8 mouse cellular contexts compared by ENCODE assay signal in genomic region chr15:3996267-3997010, GRCm38 (mm10). TPM values are rescaled to one million over a fixed set of nuclear protein-coding genes. Genes with fewer than 3 reads are reported as not detected.
DNase-seq lines count a peak whose midpoint lies in the region; ATAC-seq and TF ChIP-seq lines count a peak whose summit lies in the region.

No protein-coding gene starts in this region.

- H3K79me2 ChIP-seq in C2C12 (ENCODE audit: control insufficient read depth, insufficient read depth): peaks cover 21% of the 10 kb centered on the region

- peak overlapping the region; percentile 83 for H3K4me2 ChIP-seq in liver, embryonic 11.5 days

- peaks cover 2% of the 10 kb centered on the region; the same call in 1 of the 2 replicates for H3K4me1 ChIP-seq in liver, embryonic 11.5 days (replicated peaks; ENCODE audit: control insufficient read depth, insufficient read depth, low read length)

- WGBS in liver, embryonic 11.5 days: 22% methylated on average over 14 of the region's 14 CpGs

- H3K27ac ChIP-seq in gastrocnemius, adult 2 months: peak overlapping the region; percentile 100
- H3K27ac ChIP-seq in liver, embryonic 11.5 days (ENCODE audit: low read depth, low read length): peak overlapping the region; percentile 82

- peaks cover 7% of the 10 kb centered on the region for H3K36me3 ChIP-seq in C2C12 (ENCODE audit: control insufficient read depth, insufficient read depth)
- peaks cover 4% of the 10 kb centered on the region; the same call in 1 of the 2 replicates for H3K36me3 ChIP-seq in liver, embryonic 11.5 days (ENCODE audit: control insufficient read depth, insufficient read depth, low read length)

- no peak for TF ChIP-seq CTCF in gastrocnemius, adult 2 months (IDR thresholded peaks at IDR 0.05)
- TF ChIP-seq CTCF in C2C12 (IDR thresholded peaks at IDR 0.05; ENCODE audit: control insufficient read depth, insufficient read depth, insufficient read length): no peak

- no peak for DNase-seq in gastrocnemius, adult 2 months
- DNase-seq in gastrocnemius, adult 18-20 months (ENCODE audit: low spot score): no peak
- DNase-seq in liver, embryonic 11.5 days (ENCODE audit: low spot score): no peak
- DNase-seq in left cerebral cortex, adult 11 months (ENCODE audit: low spot score): no peak
- no peak for DNase-seq in layer of hippocampus, postnatal 36 days
- DNase-seq in T-cell, adult 2 months (ENCODE audit: low spot score): no peak

- 0 out of 2 replicates have a peak, but pooled peaks have one; percentile 2 for ATAC-seq in erythroid progenitor cell, adult 5-6 weeks (replicated peaks; ENCODE audit: low FRiP score, poor library complexity, severe bottlenecking)
- ATAC-seq in liver, embryonic 11.5 days (replicated peaks; ENCODE audit: low FRiP score): no peak

- H3K9ac ChIP-seq in liver, embryonic 11.5 days (ENCODE audit: low read depth, low read length): peak overlapping the region; percentile 70

- H3K27me3 ChIP-seq in C2C12 (ENCODE audit: control insufficient read depth, insufficient read depth, insufficient read length): no peaks in the 10 kb centered on the region
- H3K27me3 ChIP-seq in liver, embryonic 11.5 days (replicated peaks; ENCODE audit: control insufficient read depth, insufficient read depth, low read length): no peaks in the 10 kb centered on the region

- intact Hi-C loops in gastrocnemius, adult 2 months (cut with DNase I): loop anchor here (1.0 kb wide), 1 partner anchor 31 kb away; no protein-coding TSS in a partner anchor

- no peaks in the 10 kb centered on the region for H3K9me3 ChIP-seq in liver, embryonic 11.5 days (ENCODE audit: control insufficient read depth, low read length)

- peaks cover 8% of the 10 kb centered on the region for H3K79me3 ChIP-seq in C2C12 (ENCODE audit: low read depth)

- H3ac ChIP-seq in C2C12 (ENCODE audit: control insufficient read depth, insufficient read length, low read depth): peak overlapping the region; percentile 28

- peak overlapping the region; percentile 90 for H3K4me3 ChIP-seq in gastrocnemius, adult 2 months
- H3K4me3 ChIP-seq in C2C12 (ENCODE audit: insufficient read depth, poor library complexity, severe bottlenecking): peak overlapping the region; percentile 23
- peak overlapping the region; percentile 60 for H3K4me3 ChIP-seq in liver, embryonic 11.5 days (ENCODE audit: low read depth, low read length)

TF ChIP-seq in C2C12, 6 proteins besides CTCF, POLR2A, EP300 and RAD21:
- TF ChIP-seq MYOG (IDR thresholded peaks at IDR 0.05; ENCODE audit: control insufficient read depth, extremely low read depth, insufficient read length) (no peak), MAX (IDR thresholded peaks at IDR 0.05) (no peak), FOSL1 (IDR thresholded peaks at IDR 0.05; ENCODE audit: insufficient read depth, low read length, poor library complexity, severe bottlenecking) (no peak), USF1 (IDR thresholded peaks at IDR 0.05; ENCODE audit: low read depth) (no peak), CEBPB (IDR thresholded peaks at IDR 0.05; ENCODE audit: low read depth) (no peak), MYOD1 (IDR thresholded peaks at IDR 0.05; ENCODE audit: control insufficient read depth, insufficient read length, low read depth) (no peak)

RNA-seq across cellular contexts. Expression of gene AW549877, which starts 0.9 kb away (rescaled TPM):
- 10 to 100 TPM; 12.6 to 13.4 TPM for total RNA-seq in gastrocnemius, adult 2 months (2021)
- 10 to 100 TPM; 10.5 to 12.1 TPM for total RNA-seq in gastrocnemius, adult 18-20 months (2021)
- polyA plus RNA-seq in C2C12 (2012; fragmentation: generic; extraction: Trizol): 3.4 TPM
- 18.7 and 25.2 TPM in 2 replicates for total RNA-seq in erythroid progenitor cell, adult 5-6 weeks (2015; ENCODE audit: low replicate concordance)
- 6.9 and 8.3 TPM in 2 replicates for total RNA-seq in erythroid progenitor cell, adult 5-6 weeks (2017; ENCODE audit: low replicate concordance)
- polyA plus RNA-seq in liver, embryonic 11.5 days (2014; fragmentation: Nextera tagmentation; extraction: Ambion mirVana): 20.8 and 21.6 TPM in 2 replicates
- 10 to 100 TPM; 42.2 to 46.2 TPM for total RNA-seq in layer of hippocampus, postnatal 36 days (2021)

RNA-seq across cellular contexts. Expression of gene Fbxo4, which starts 17.1 kb away (rescaled TPM):
- total RNA-seq in gastrocnemius, adult 2 months (2021): 1 to 10 TPM; 3.6 to 4.3 TPM
- total RNA-seq in gastrocnemius, adult 18-20 months (2021): 1 to 10 TPM; 2.9 to 3.6 TPM
- polyA plus RNA-seq in C2C12 (2012; fragmentation: generic; extraction: Trizol): 13.4 TPM
- total RNA-seq in erythroid progenitor cell, adult 5-6 weeks (2015; ENCODE audit: low replicate concordance): 3.6 TPM in 1 of 2 replicates, not detected in the other
- 2.4 TPM in 1 of 2 replicates, not detected in the other for total RNA-seq in erythroid progenitor cell, adult 5-6 weeks (2017; ENCODE audit: low replicate concordance)
- polyA plus RNA-seq in liver, embryonic 11.5 days (2014; fragmentation: Nextera tagmentation; extraction: Ambion mirVana): 3.9 and 5.1 TPM in 2 replicates
- total RNA-seq in layer of hippocampus, postnatal 36 days (2021): 1 to 10 TPM; 8.3 to 8.8 TPM

RNA-seq across cellular contexts. Expression of gene Oxct1, which starts 29.7 kb away (rescaled TPM):
- 100 to 1,000 TPM; 266 to 585 TPM for total RNA-seq in gastrocnemius, adult 2 months (2021)
- total RNA-seq in gastrocnemius, adult 18-20 months (2021): 100 to 1,000 TPM; 340 to 369 TPM
- 36.2 TPM for polyA plus RNA-seq in C2C12 (2012; fragmentation: generic; extraction: Trizol)
- total RNA-seq in erythroid progenitor cell, adult 5-6 weeks (2015; ENCODE audit: low replicate concordance): 12.6 and 13.4 TPM in 2 replicates
- 26.7 and 27.3 TPM in 2 replicates for total RNA-seq in erythroid progenitor cell, adult 5-6 weeks (2017; ENCODE audit: low replicate concordance)
- polyA plus RNA-seq in liver, embryonic 11.5 days (2014; fragmentation: Nextera tagmentation; extraction: Ambion mirVana): 64.8 and 67.8 TPM in 2 replicates
- 100 to 1,000 TPM; 291 to 308 TPM for total RNA-seq in layer of hippocampus, postnatal 36 days (2021)

Comparison
In these comparisons a context has a peak if more than half of its experiments do, and no peak if none do; other contexts are left out.
1. H3K4me3 ChIP-seq: peak in every context shown above with its lines; median percentile 90 in gastrocnemius, adult 2 months; 60 in liver, embryonic 11.5 days; 23 in C2C12.
2. RNA of gene Oxct1, which starts 29.7 kb away (total RNA-seq): 266 to 585 TPM in gastrocnemius, adult 2 months, 340 to 369 TPM in gastrocnemius, adult 18-20 months and 291 to 308 TPM in layer of hippocampus, postnatal 36 days; 12.6 to 27.3 TPM in erythroid progenitor cell, adult 5-6 weeks; every median in the first group is over 4 times any median in the second.